Mouse (Mus musculus) liver, postnatal 0 days (tissue): ENCODE results near the gene Prss50.

Experiments
- CTCF ChIP-seq: sonication (generic); IDR thresholded peaks from 2 replicates; pipeline ENCODE4 v1.5.1; 2016; ENCODE audit warnings: antibody characterized with exemption, low read depth
- EP300 ChIP-seq: IDR thresholded peaks from 2 replicates; pipeline ENCODE4 v1.6.1; 2016; ENCODE audit warnings: antibody characterized with exemption, low read depth, mild to moderate bottlenecking

- TF ChIP-seq CTCF (no peak), EP300 (no peak)
Observed at GRCm38 (mm10) chr9:110833021-110833420, 24.7 kb upstream of the Prss50 start.
